Mouse (Mus musculus) thymus, adult 2 months (tissue): ENCODE measurements around the gene Mrto4.

Source experiments
- CTCF ChIP-seq: fragments of 200-500 bp; IDR thresholded peaks from 2 replicates; pipeline ENCODE4 v1.5.1; 2012; ENCODE audit warnings: mild to moderate bottlenecking, control low read depth, low read length, moderate library complexity, borderline replicate concordance; ENCODE audit not compliant: control insufficient read depth, poor library complexity, insufficient read depth; ENCODE audit errors: extremely low read depth
- POLR2A ChIP-seq: fragments of 200-500 bp; IDR thresholded peaks from 2 replicates; pipeline ENCODE4 v1.6.1; 2012; ENCODE audit warnings: mild to moderate bottlenecking, low read length, control low read depth, moderate library complexity; ENCODE audit not compliant: control insufficient read depth, poor library complexity, insufficient read depth; ENCODE audit errors: extremely low read depth

- TF ChIP-seq CTCF (no peak), POLR2A (no peak)
Measured at GRCm38 (mm10) chr4:139381452-139381845, 29.1 kb upstream of the Mrto4 start.
